In genomic region chr1:89332676-89333075, GRCm38 (mm10) we compare ENCODE assay signal across 28 mouse cellular contexts.
DNase-seq lines count a peak whose midpoint lies in the region; ATAC-seq lines count a peak whose summit lies in the region.
"Had no signal": no experiment of that assay in that cellular context is flagged by ENCODE, and none has a peak within 500 bp of the region (broad histone marks: within the 10 kb centered on the region; RNA-seq: fewer than 3 reads in every experiment).

No protein-coding gene starts in this region.

- no peak for ATAC-seq in embryonic facial prominence, embryonic 14.5 days (ENCODE audit: low read depth)
- ATAC-seq in midbrain, embryonic 12.5 days (ENCODE audit: low FRiP score, low read depth): no peak
- ATAC-seq in midbrain, embryonic 13.5 days: no peak
- ATAC-seq in neural tube, embryonic 15.5 days (ENCODE audit: low FRiP score): no peak
- ATAC-seq: forebrain, embryonic 16.5 days; lung, postnatal 0 days had no signal

- no peaks in the 10 kb centered on the region for H3K9me3 ChIP-seq in embryonic facial prominence, embryonic 14.5 days (ENCODE audit: control insufficient read depth, low read length)
- H3K9me3 ChIP-seq in embryonic facial prominence, embryonic 10.5 days: no peaks in the 10 kb centered on the region
- 0 out of 2 replicates have a peak, but pooled peaks cover 2% of the 10 kb centered on the region for H3K9me3 ChIP-seq in midbrain, embryonic 12.5 days
- H3K9me3 ChIP-seq in midbrain, embryonic 13.5 days: no peaks in the 10 kb centered on the region
- no peaks in the 10 kb centered on the region for H3K9me3 ChIP-seq in neural tube, embryonic 15.5 days (replicated peaks)
- H3K9me3 ChIP-seq: embryonic facial prominence, embryonic 12.5 days; forebrain, embryonic 10.5 days; heart, embryonic 13.5 days; limb, embryonic 10.5 days; limb, embryonic 15.5 days; liver, embryonic 13.5 days had no signal

- H3K4me2 ChIP-seq in embryonic facial prominence, embryonic 14.5 days (ENCODE audit: low read depth, low read length): no peak overlapping the region
- H3K4me2 ChIP-seq in midbrain, embryonic 12.5 days (replicated peaks): no peak overlapping the region
- H3K4me2 ChIP-seq in midbrain, embryonic 13.5 days (replicated peaks): no peak overlapping the region
- H3K4me2 ChIP-seq in neural tube, embryonic 15.5 days: no peak overlapping the region
- H3K4me2 ChIP-seq: embryonic facial prominence, embryonic 12.5 days; heart, embryonic 13.5 days; hindbrain, embryonic 14.5 days; limb, embryonic 15.5 days; liver, embryonic 13.5 days had no signal

- H3K4me1 ChIP-seq in embryonic facial prominence, embryonic 14.5 days (ENCODE audit: control insufficient read depth, insufficient read depth, low read length): no peaks in the 10 kb centered on the region
- H3K4me1 ChIP-seq in embryonic facial prominence, embryonic 10.5 days: peaks cover 2% of the 10 kb centered on the region; the same call in 1 of the 2 replicates
- peaks cover 8% of the 10 kb centered on the region; the same call in 1 of the 2 replicates for H3K4me1 ChIP-seq in midbrain, embryonic 12.5 days
- peaks cover 12% of the 10 kb centered on the region for H3K4me1 ChIP-seq in midbrain, embryonic 13.5 days (replicated peaks)
- no peaks in the 10 kb centered on the region for H3K4me1 ChIP-seq in neural tube, embryonic 15.5 days
- H3K4me1 ChIP-seq: embryonic facial prominence, embryonic 12.5 days; heart, embryonic 13.5 days; limb, embryonic 10.5 days; limb, embryonic 15.5 days; liver, embryonic 13.5 days had no signal

- H3K4me3 ChIP-seq in embryonic facial prominence, embryonic 14.5 days (ENCODE audit: low read depth, low read length): no peak overlapping the region
- H3K4me3 ChIP-seq in embryonic facial prominence, embryonic 10.5 days: no peak overlapping the region
- H3K4me3 ChIP-seq in midbrain, embryonic 12.5 days: no peak overlapping the region
- H3K4me3 ChIP-seq in midbrain, embryonic 13.5 days (replicated peaks): no peak overlapping the region
- no peak overlapping the region for H3K4me3 ChIP-seq in neural tube, embryonic 15.5 days (replicated peaks)
- H3K4me3 ChIP-seq: embryonic facial prominence, embryonic 12.5 days; forebrain, embryonic 10.5 days; heart, embryonic 13.5 days; limb, embryonic 10.5 days; limb, embryonic 15.5 days; liver, embryonic 13.5 days had no signal

- H3K27me3 ChIP-seq in embryonic facial prominence, embryonic 14.5 days (replicated peaks; ENCODE audit: control insufficient read depth, insufficient read depth, low read length): no peaks in the 10 kb centered on the region
- H3K27me3 ChIP-seq in embryonic facial prominence, embryonic 10.5 days (replicated peaks; ENCODE audit: low read depth, poor library complexity, severe bottlenecking): no peaks in the 10 kb centered on the region
- peaks cover 7% of the 10 kb centered on the region; the same call in 1 of the 2 replicates for H3K27me3 ChIP-seq in midbrain, embryonic 12.5 days
- peaks cover 9% of the 10 kb centered on the region; the same call in 1 of the 2 replicates for H3K27me3 ChIP-seq in midbrain, embryonic 13.5 days
- no peaks in the 10 kb centered on the region for H3K27me3 ChIP-seq in neural tube, embryonic 15.5 days (replicated peaks)
- H3K27me3 ChIP-seq: heart, embryonic 13.5 days; limb, embryonic 15.5 days; liver, embryonic 13.5 days had no signal

- H3K36me3 ChIP-seq in embryonic facial prominence, embryonic 14.5 days (ENCODE audit: control insufficient read depth, insufficient read depth, low read length): no peaks in the 10 kb centered on the region
- H3K36me3 ChIP-seq in embryonic facial prominence, embryonic 10.5 days (replicated peaks): no peaks in the 10 kb centered on the region
- H3K36me3 ChIP-seq in midbrain, embryonic 12.5 days: no peaks in the 10 kb centered on the region
- no peaks in the 10 kb centered on the region for H3K36me3 ChIP-seq in midbrain, embryonic 13.5 days
- no peaks in the 10 kb centered on the region for H3K36me3 ChIP-seq in neural tube, embryonic 15.5 days
- H3K36me3 ChIP-seq: embryonic facial prominence, embryonic 12.5 days; forebrain, embryonic 10.5 days; G1E; heart, embryonic 13.5 days; limb, embryonic 10.5 days; limb, embryonic 15.5 days; liver, embryonic 13.5 days had no signal

- WGBS in embryonic facial prominence, embryonic 14.5 days: 69% methylated on average over 7 of the region's 7 CpGs
- WGBS in embryonic facial prominence, embryonic 10.5 days: 71% methylated on average over 7 of the region's 7 CpGs
- WGBS in midbrain, embryonic 12.5 days: 41% methylated on average over 7 of the region's 7 CpGs
- WGBS in midbrain, embryonic 13.5 days: 37% methylated on average over 7 of the region's 7 CpGs
- 69% methylated on average over 7 of the region's 7 CpGs for WGBS in neural tube, embryonic 15.5 days

- no peak overlapping the region for H3K9ac ChIP-seq in embryonic facial prominence, embryonic 14.5 days (ENCODE audit: low read depth, low read length)
- no peak overlapping the region for H3K9ac ChIP-seq in midbrain, embryonic 12.5 days (replicated peaks)
- H3K9ac ChIP-seq in midbrain, embryonic 13.5 days (replicated peaks): no peak overlapping the region
- no peak overlapping the region for H3K9ac ChIP-seq in neural tube, embryonic 15.5 days (replicated peaks)
- H3K9ac ChIP-seq: embryonic facial prominence, embryonic 12.5 days; heart, embryonic 13.5 days; hindbrain, embryonic 14.5 days; limb, embryonic 15.5 days; liver, embryonic 13.5 days had no signal

- H3K27ac ChIP-seq in embryonic facial prominence, embryonic 14.5 days (replicated peaks; ENCODE audit: low read depth, low read length): no peak overlapping the region
- no peak overlapping the region for H3K27ac ChIP-seq in embryonic facial prominence, embryonic 10.5 days (replicated peaks)
- H3K27ac ChIP-seq in midbrain, embryonic 12.5 days (replicated peaks): 0 out of 2 replicates have a peak overlapping the region, but pooled peaks have one; percentile 20
- no peak overlapping the region for H3K27ac ChIP-seq in midbrain, embryonic 13.5 days
- no peak overlapping the region for H3K27ac ChIP-seq in neural tube, embryonic 15.5 days (replicated peaks)
- H3K27ac ChIP-seq: embryonic facial prominence, embryonic 12.5 days; forebrain, embryonic 10.5 days; heart, embryonic 13.5 days; hindbrain, embryonic 14.5 days; limb, embryonic 10.5 days; limb, embryonic 15.5 days; liver, embryonic 13.5 days; macrophage had no signal

- peak; percentile 24 for DNase-seq in embryonic facial prominence, embryonic 14.5 days (ENCODE audit: low spot score)
- DNase-seq in embryonic facial prominence, embryonic 10.5 days (ENCODE audit: low spot score): no peak
- DNase-seq in retina, embryonic 14.5 days (ENCODE audit: low spot score): peak; percentile 33
- no peak for DNase-seq in gastrocnemius, postnatal 10 days
- DNase-seq: adrenal gland, adult 8-10 months; cerebellum, adult 11-12 months; cerebellum, postnatal 10 days; heart, postnatal 10 days; kidney, adult 11 months; kidney, postnatal 14 days; layer of hippocampus, postnatal 36 days; liver, embryonic 13.5 days; lung, adult 18-20 months; right cerebral cortex, postnatal 25 days; thymus, postnatal 14 days had no signal

Comparison
In these comparisons a context has a peak if more than half of its experiments do, and no peak if none do; other contexts are left out.
1. DNase-seq: peak in embryonic facial prominence, embryonic 14.5 days (single experiment) and retina, embryonic 14.5 days (single experiment); none in embryonic facial prominence, embryonic 10.5 days (single experiment) and gastrocnemius, postnatal 10 days (single experiment).